Mouse (Mus musculus) C2C12 (cell line): Measurements from ENCODE around the gene Cdk4.
"Not testable (repeated sequence)": the region's sequence is repeated elsewhere in the genome, so short reads cannot be mapped to it uniquely, and the experiment has no call there.

Source experiments
- CTCF ChIP-seq: IDR thresholded peaks from one replicate; pipeline ENCODE4 v1.5.1; 2011; ENCODE audit not compliant: control insufficient read depth, insufficient read depth, insufficient read length
- FOSL1 ChIP-seq: IDR thresholded peaks from one replicate; pipeline ENCODE4 v1.8.0; 2011; ENCODE audit warnings: mild to moderate bottlenecking, low read length; ENCODE audit not compliant: poor library complexity, insufficient read depth, severe bottlenecking
- MAX ChIP-seq: IDR thresholded peaks from one replicate; pipeline ENCODE4 v1.6.1; 2011; ENCODE audit warnings: mild to moderate bottlenecking, control low read depth
- MYOD1 ChIP-seq: IDR thresholded peaks from one replicate; pipeline ENCODE4 v1.6.1; 2011; ENCODE audit warnings: low read depth; ENCODE audit not compliant: control insufficient read depth, insufficient read length
- MYOG ChIP-seq: IDR thresholded peaks from one replicate; pipeline ENCODE4 v1.6.1; 2011; ENCODE audit not compliant: control insufficient read depth, insufficient read length; ENCODE audit errors: extremely low read depth
- USF1 ChIP-seq: IDR thresholded peaks from one replicate; pipeline ENCODE4 v1.6.1; 2011; ENCODE audit warnings: low read depth, mild to moderate bottlenecking, control low read depth, moderate library complexity

DNA sequence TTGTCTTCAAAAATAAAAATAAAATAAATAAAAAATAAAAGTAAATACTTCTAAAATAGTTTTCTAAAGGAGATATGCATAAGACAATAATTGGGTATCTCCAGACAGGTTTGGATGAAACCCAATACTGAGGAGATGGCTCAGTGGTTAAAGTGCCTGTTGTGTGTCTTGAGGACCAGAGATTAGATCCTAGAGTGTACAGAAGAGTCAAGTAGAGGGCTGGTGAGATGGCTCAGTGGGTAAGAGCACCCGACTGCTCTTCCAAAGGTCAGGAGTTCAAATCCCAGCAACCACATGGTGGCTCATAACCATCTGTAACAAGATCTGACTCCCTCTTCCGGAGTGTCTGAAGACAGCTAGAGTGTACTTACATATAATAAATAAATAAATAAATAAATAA, 9.6 kb downstream of the Cdk4 start:
- not testable (repeated sequence) for TF ChIP-seq CTCF, MYOG, MYOD1, MAX, USF1, FOSL1
